Comparison of ENCODE assay signal across 13 mouse cellular contexts in the genomic region with DNA sequence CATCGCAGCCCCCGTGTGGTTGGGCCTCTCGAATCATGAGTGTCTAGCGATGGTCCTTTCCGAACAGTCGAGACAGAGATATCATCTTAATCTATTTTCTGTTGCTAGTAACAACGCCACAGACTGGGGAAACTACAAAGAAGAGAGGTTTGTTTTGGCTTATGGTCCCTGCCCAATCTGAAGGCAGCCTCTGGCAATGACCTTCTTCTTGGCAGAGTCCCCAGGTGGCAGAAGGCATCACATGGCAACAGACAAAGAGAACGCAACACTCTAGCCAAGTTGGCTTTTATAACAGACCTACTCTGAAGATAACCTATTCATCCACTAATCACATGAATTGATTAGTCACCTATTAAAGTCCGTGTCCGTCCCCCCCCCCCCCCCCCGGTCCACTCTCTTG. TPM values are rescaled to one million over a fixed set of nuclear protein-coding genes. Genes with fewer than 3 reads are reported as not detected.
A peak's percentile ranks its signal among the peaks of the same experiment; 100 is the strongest.
DNase-seq lines count a peak whose midpoint lies in the region; TF ChIP-seq lines count a peak whose summit lies in the region.
"Had no signal": no experiment of that assay in that cellular context is flagged by ENCODE, and none has a peak within 500 bp of the region (broad histone marks: within the 10 kb centered on the region; RNA-seq: fewer than 3 reads in every experiment).

No protein-coding gene starts in this region.

- TF ChIP-seq CTCF in left cerebral cortex, adult 2 months (IDR thresholded peaks at IDR 0.05) = no peak
- TF ChIP-seq CTCF in brain, embryonic 14.5 days (IDR thresholded peaks at IDR 0.05; ENCODE audit: borderline replicate concordance, extremely low read depth, insufficient read depth, insufficient read length) = no peak

- TF ChIP-seq POLR2A in brain, embryonic 14.5 days (IDR thresholded peaks at IDR 0.05; ENCODE audit: borderline replicate concordance, extremely low read depth, insufficient read depth, insufficient read length, poor library complexity, severe bottlenecking) = no peak

- intact Hi-C loops in left cerebral cortex, postnatal 4 days (cut with DNase I) = no loop called here
- intact Hi-C loops in left cerebral cortex, adult 2 months (cut with DNase I) = no loop called here
- intact Hi-C loops in heart, postnatal 36 days (cut with DNase I) = loop anchor here (2.0 kb wide), 1 partner anchor 14 kb away; a partner anchor contains a TSS
- intact Hi-C loops in gastrocnemius, postnatal 36 days (cut with DNase I) = no loop called here

- H3K4me3 ChIP-seq in left cerebral cortex, adult 2 months = no peak overlapping the region
- H3K4me3 ChIP-seq: embryonic facial prominence, embryonic 12.5 days; hindbrain, embryonic 10.5 days; layer of hippocampus, adult 2 months; liver, embryonic 15.5 days had no signal

- no peak overlapping the region for H3K27ac ChIP-seq in left cerebral cortex, adult 2 months
- H3K27ac ChIP-seq: embryonic facial prominence, embryonic 12.5 days; hindbrain, embryonic 10.5 days; layer of hippocampus, adult 2 months; liver, embryonic 15.5 days had no signal

- peak; percentile 59 for DNase-seq in left cerebral cortex, postnatal 4 days
- DNase-seq in left cerebral cortex, adult 2 months (ENCODE audit: extremely low spot score in 1 of 2, low spot score in 2 of 2) = no peak
- peak; percentile 27 for DNase-seq in brain, embryonic 14.5 days (ENCODE audit: low read depth)
- DNase-seq in fat pad, adult 2 months (ENCODE audit: extremely low read depth, low read depth, low spot score) = peak; percentile 64
- DNase-seq in heart, postnatal 36 days = peak; percentile 39 to 61
- DNase-seq in thymus, postnatal 14 days = no peak
- DNase-seq in gastrocnemius, postnatal 36 days = no peak
- DNase-seq: kidney, adult 8-10 months; right cerebral cortex, postnatal 14 days had no signal

RNA-seq across cellular contexts. Expression of a gene that starts 13.8 kb away (rescaled TPM):
- total RNA-seq in left cerebral cortex, postnatal 4 days (2021) = under 1 TPM; 0.38 to 0.40 TPM
- total RNA-seq in left cerebral cortex, adult 2 months (2021) = under 1 TPM; 0.07 to 0.16 TPM
- polyA plus RNA-seq in brain, embryonic 14.5 days (2012; rRNA removed) = 1.6 and 2.2 TPM in 2 replicates
- 100 to 1,000 TPM; 529 TPM for total RNA-seq in heart, postnatal 36 days (2021)
- under 1 TPM in 1 of 2 experiments, not detected in 1; 0.87 TPM for total RNA-seq in gastrocnemius, postnatal 36 days (2021)

RNA-seq across cellular contexts. Expression of a gene that starts 39.8 kb away (rescaled TPM):
- total RNA-seq in left cerebral cortex, postnatal 4 days (2021) = 10 to 100 TPM; 21.6 to 23.4 TPM
- total RNA-seq in left cerebral cortex, adult 2 months (2021) = 10 to 100 TPM; 21.7 to 28.4 TPM
- 37.5 and 37.6 TPM in 2 replicates for polyA plus RNA-seq in brain, embryonic 14.5 days (2012; rRNA removed)
- 10 to 100 TPM in 1 of 2 experiments, 1 to 10 TPM in 1; 9.8 to 11.4 TPM for total RNA-seq in heart, postnatal 36 days (2021)
- total RNA-seq in gastrocnemius, postnatal 36 days (2021) = 1 to 10 TPM; 8.2 to 8.5 TPM

Comparison
In these comparisons a context has a peak if more than half of its experiments do, and no peak if none do; other contexts are left out.
1. DNase-seq: peak in left cerebral cortex, postnatal 4 days (single experiment), brain, embryonic 14.5 days (single experiment), fat pad, adult 2 months (single experiment) and heart, postnatal 36 days (2 of 2); none in left cerebral cortex, adult 2 months (0 of 2), thymus, postnatal 14 days (single experiment) and gastrocnemius, postnatal 36 days (0 of 2).
2. RNA of a gene that starts 13.8 kb away (total RNA-seq): 529 TPM in heart, postnatal 36 days; 0.87 TPM in gastrocnemius, postnatal 36 days, 0.38 to 0.40 TPM in left cerebral cortex, postnatal 4 days and 0.07 to 0.16 TPM in left cerebral cortex, adult 2 months; every median in the first group is over 100 times any median in the second.